Mouse (Mus musculus) liver, embryonic 12.5 days (tissue): ENCODE results near the gene Psmg1. TPM values are rescaled to one million over a fixed set of nuclear protein-coding genes. Genes with fewer than 3 reads are reported as not detected.
A peak's percentile ranks its signal among the peaks of the same experiment; 100 is the strongest.

Experiments used
- ATAC-seq: fragments of 200-750 bp; cut with Nextera tagmentation; 2 replicates; pipeline ENCODE4 v1.8.0; 2017; ENCODE audit warnings: moderate number of reproducible peaks, mild to moderate bottlenecking, moderate library complexity
- H3K27ac ChIP-seq: fragments of 300-500 bp; sonication (generic); 2 replicates; pipeline ENCODE4 v1.5.1; 2016; ENCODE audit warnings: mild to moderate bottlenecking
- H3K27me3 ChIP-seq: fragments of 300-500 bp; sonication (generic); replicated peaks from 2 replicates; pipeline ENCODE4 v1.6.1; 2016; ENCODE audit warnings: mild to moderate bottlenecking, moderate library complexity
- H3K36me3 ChIP-seq: fragments of 300-500 bp; sonication (generic); 2 replicates; pipeline ENCODE4 v1.6.1; 2016; ENCODE audit warnings: mild to moderate bottlenecking, moderate library complexity
- H3K4me1 ChIP-seq: fragments of 300-500 bp; sonication (generic); 2 replicates; pipeline ENCODE4 v1.6.1; 2016
- H3K4me2 ChIP-seq: fragments of 300-500 bp; sonication (generic); 2 replicates; pipeline ENCODE4 v1.6.1; 2016; ENCODE audit warnings: mild to moderate bottlenecking, moderate library complexity
- H3K4me3 ChIP-seq: fragments of 300-500 bp; sonication (generic); 2 replicates; pipeline ENCODE4 v1.5.1; 2016; ENCODE audit warnings: mild to moderate bottlenecking, moderate library complexity
- H3K9ac ChIP-seq: fragments of 300-500 bp; sonication (generic); 2 replicates; pipeline ENCODE4 v1.6.1; 2016; ENCODE audit warnings: mild to moderate bottlenecking, moderate library complexity
- H3K9me3 ChIP-seq: fragments of 300-500 bp; sonication (generic); replicated peaks from 2 replicates; pipeline ENCODE4 v1.6.1; 2016; ENCODE audit warnings: mild to moderate bottlenecking, moderate library complexity
- WGBS: fragments of 180-500 bp; shearing (Covaris S2); methylation state at CpG from one replicate; pipeline ENCODE4 v1.1.7; 2016; ENCODE audit not compliant: insufficient replicate concordance; 5-methylcytosine and 5-hydroxymethylcytosine counted together
- polyA plus RNA-seq: library from polyadenylated mRNA; unstranded; fragments of >200 nt; fragmentation: Nextera tagmentation; extraction: Ambion mirVana; gene quantifications from 2 replicates; pipeline ENCODE4 v1.2.1, GENCODE M21; 2016

The Psmg1 gene
- polyA plus RNA-seq, 1 experiment from 2014 or later = 81.8 TPM

DNA sequence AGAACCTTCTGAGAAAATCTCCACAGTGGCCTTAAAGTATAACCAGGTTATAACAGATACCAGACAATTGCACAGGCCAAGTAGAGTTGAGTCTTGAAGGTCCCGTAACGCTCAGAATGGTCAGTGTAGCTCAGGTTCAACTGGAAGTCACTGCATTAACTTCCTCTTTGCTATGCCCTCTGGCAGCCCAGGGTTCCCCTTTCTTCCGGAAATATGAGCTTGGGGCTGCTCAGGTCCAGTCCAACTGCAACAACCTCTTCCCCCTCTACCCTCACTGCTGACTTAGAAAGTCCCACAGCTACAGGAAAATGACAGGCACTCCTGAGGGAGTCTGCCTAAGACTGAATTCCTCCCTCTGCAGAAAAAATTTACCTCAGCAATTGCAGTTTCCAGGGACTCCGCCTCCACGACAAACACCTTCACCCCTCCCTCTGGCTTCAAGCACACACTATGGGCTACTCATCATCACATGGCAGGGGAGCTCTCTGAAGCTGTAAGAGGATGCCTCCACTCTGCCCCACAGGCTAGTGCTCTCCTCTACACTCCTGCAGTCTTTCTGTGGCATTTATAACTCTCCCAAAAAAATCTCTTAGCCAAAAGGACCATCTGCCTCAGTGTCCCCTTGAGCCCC is 34.9 kb downstream of the Psmg1 start:
- H3K27me3 ChIP-seq = no peaks in the 10 kb centered on the region
- 33% methylated on average over 5 of the region's 5 CpGs for WGBS
- H3K4me3 ChIP-seq = no peak overlapping the region
- H3K4me1 ChIP-seq = no peaks in the 10 kb centered on the region
- H3K9ac ChIP-seq = no peak overlapping the region
- H3K27ac ChIP-seq = no peak overlapping the region
- H3K4me2 ChIP-seq = no peak overlapping the region
- no peaks in the 10 kb centered on the region for H3K9me3 ChIP-seq
- ATAC-seq = no peak
- no peaks in the 10 kb centered on the region for H3K36me3 ChIP-seq

DNA sequence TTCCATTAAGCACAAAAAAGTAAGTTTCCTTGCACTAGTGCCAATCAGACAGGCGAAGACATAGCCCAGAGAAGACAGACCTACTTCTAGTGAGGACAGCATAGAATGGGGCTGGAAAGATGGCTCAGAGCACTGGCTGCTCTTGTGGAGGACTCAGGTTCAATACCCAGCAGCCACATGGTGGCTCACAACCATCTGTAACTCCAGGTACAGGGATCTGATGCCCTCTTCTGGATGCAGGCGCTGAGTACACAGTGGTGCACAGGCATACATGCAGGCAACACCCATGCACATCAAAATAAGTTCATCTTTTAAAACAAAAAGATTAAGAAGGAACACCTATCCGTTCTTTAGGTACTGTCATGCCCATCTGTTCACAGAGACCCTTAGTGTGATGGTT is 36.4 kb downstream of the Psmg1 start:
- H3K4me2 ChIP-seq = no peak overlapping the region
- H3K4me3 ChIP-seq = no peak overlapping the region
- H3K9ac ChIP-seq = no peak overlapping the region
- ATAC-seq = no peak
- 66% methylated on average over 3 of the region's 3 CpGs for WGBS
- no peaks in the 10 kb centered on the region for H3K36me3 ChIP-seq
- no peaks in the 10 kb centered on the region for H3K4me1 ChIP-seq
- H3K9me3 ChIP-seq = no peaks in the 10 kb centered on the region
- no peak overlapping the region for H3K27ac ChIP-seq
- H3K27me3 ChIP-seq = no peaks in the 10 kb centered on the region

- ATAC-seq = no peak
- Histone ChIP-seq H3K4me3 (no peak overlapping the region), H3K9ac (no peak overlapping the region), H3K4me1 (no peaks in the 10 kb centered on the region), H3K27me3 (no peaks in the 10 kb centered on the region), H3K36me3 (no peaks in the 10 kb centered on the region), H3K9me3 (no peaks in the 10 kb centered on the region), H3K27ac (no peak overlapping the region), H3K4me2 (no peak overlapping the region)
- 83% methylated on average over 4 of the region's 4 CpGs for WGBS
Observed at GRCm38 (mm10) chr16:95953159-95953650, 37.6 kb downstream of the Psmg1 start.

DNA sequence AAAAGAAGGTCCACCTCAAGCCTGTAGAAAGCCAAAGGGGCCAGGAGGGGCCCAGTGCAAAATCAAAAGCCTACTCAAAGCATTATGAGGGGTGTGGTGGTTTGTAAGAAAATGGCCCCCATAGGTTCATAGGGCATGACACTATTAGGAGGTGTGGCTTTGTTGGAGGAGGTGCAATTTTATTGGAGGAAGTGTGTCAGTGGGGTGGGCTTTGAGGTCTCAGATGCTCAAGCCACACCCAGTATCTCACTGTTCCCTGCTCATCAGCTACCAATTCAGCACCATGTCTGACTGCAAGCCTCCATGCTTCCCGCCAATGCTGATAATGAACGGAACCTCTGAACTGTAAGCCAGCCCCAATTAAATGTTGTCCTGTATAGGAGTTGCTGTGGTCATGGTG is 39.3 kb downstream of the Psmg1 start:
- 74% methylated on average over 2 of the region's 2 CpGs for WGBS
- Histone ChIP-seq H3K9me3 (no peaks in the 10 kb centered on the region), H3K9ac (no peak overlapping the region), H3K4me3 (no peak overlapping the region), H3K4me1 (no peaks in the 10 kb centered on the region), H3K27me3 (no peaks in the 10 kb centered on the region), H3K36me3 (no peaks in the 10 kb centered on the region), H3K4me2 (no peak overlapping the region), H3K27ac (no peak overlapping the region)
- ATAC-seq = no peak

- 24% methylated on average over 20 of the region's 20 CpGs for WGBS
- ATAC-seq = no peak
- Histone ChIP-seq H3K9ac (no peak overlapping the region), H3K4me3 (no peak overlapping the region), H3K4me2 (no peak overlapping the region), H3K27me3 (no peaks in the 10 kb centered on the region), H3K36me3 (no peaks in the 10 kb centered on the region), H3K9me3 (no peaks in the 10 kb centered on the region), H3K4me1 (no peaks in the 10 kb centered on the region), H3K27ac (no peak overlapping the region)
Observed at GRCm38 (mm10) chr16:95945389-95946311, 45.1 kb downstream of the Psmg1 start.

DNA sequence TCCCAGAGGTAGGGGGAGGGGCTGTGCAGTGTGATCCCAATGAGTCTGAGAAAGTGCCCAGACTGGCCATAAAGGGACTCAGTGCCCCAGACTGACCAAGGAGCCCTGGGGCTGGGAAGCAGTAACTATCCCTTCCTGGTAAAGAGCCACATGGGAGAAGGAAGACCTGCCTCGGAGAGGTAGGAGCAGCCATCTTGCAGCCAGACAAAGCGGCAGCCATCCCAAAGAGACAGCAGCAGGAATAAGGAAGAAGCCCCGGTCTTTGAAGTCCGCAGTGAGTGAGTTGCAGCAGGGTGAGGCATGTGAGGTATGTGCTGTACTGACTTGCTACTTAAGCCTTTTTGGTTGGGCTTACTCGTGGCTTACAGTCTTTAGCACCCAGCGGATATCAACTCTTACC is 47.6 kb downstream of the Psmg1 start:
- Histone ChIP-seq H3K9ac (no peak overlapping the region), H3K27ac (no peak overlapping the region), H3K27me3 (no peaks in the 10 kb centered on the region), H3K9me3 (no peaks in the 10 kb centered on the region), H3K4me1 (no peaks in the 10 kb centered on the region), H3K4me2 (no peak overlapping the region), H3K4me3 (no peak overlapping the region), H3K36me3 (no peaks in the 10 kb centered on the region)
- ATAC-seq = no peak
- 67% methylated on average over 6 of the region's 6 CpGs for WGBS

- Histone ChIP-seq H3K9ac (no peak overlapping the region), H3K4me1 (no peaks in the 10 kb centered on the region), H3K9me3 (peaks cover 10% of the 10 kb centered on the region; the same call in 1 of the 2 replicates), H3K4me3 (no peak overlapping the region), H3K27ac (no peak overlapping the region), H3K36me3 (no peaks in the 10 kb centered on the region), H3K27me3 (no peaks in the 10 kb centered on the region), H3K4me2 (no peak overlapping the region)
- ATAC-seq = no peak
- 66% methylated on average over 5 of the region's 5 CpGs for WGBS
Observed at GRCm38 (mm10) chr16:95941575-95941974, 49.2 kb downstream of the Psmg1 start.

DNA sequence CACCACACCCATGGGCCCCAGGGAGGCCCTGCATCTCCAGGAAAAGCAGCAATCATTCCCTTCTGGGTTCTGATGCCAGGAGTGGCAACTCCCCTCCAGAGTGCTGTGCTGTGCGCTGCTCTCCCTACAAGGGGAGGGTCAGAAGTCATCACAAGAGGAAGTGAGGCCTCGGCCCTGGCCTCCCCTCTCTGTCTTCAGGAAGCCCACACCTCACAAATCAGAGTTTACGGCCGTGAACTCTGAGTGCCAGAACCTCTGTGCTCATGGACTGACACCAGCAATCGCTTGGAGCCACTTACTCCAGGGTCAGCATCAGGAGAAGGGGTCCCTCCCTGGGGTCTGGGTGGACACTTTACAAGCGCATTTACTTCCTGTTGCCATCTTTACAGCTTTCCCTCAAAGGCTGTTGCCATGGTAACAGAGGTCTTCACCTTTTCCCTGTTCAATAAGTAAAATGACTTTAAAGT is 55.2 kb downstream of the Psmg1 start:
- Histone ChIP-seq H3K9me3 (peaks cover 10% of the 10 kb centered on the region; the same call in 1 of the 2 replicates), H3K4me1 (no peaks in the 10 kb centered on the region), H3K36me3 (no peaks in the 10 kb centered on the region), H3K9ac (no peak overlapping the region), H3K4me2 (no peak overlapping the region), H3K27ac (no peak overlapping the region), H3K27me3 (no peaks in the 10 kb centered on the region), H3K4me3 (no peak overlapping the region)
- peak; percentile 37; the same call in 1 of the 2 replicates for ATAC-seq
- 27% methylated on average over 6 of the region's 6 CpGs for WGBS

DNA sequence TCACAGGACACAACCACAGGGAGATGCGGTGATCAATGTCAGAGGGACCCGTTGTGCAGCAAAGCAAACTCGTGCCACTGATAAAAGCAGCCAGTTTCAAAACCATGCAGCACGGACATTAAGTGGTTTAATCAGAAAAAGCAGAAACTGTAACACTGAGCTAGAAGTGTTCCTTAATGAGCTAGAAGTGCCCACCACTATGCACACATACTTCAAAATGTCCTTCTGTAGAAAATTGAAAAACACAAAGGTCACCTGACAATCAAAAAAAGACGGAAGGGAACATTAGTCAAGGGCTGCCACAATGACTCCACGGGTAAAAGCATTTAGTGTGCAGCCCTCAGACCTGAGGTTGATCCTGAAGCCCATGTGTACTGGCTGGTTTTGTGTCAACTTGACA is 57.9 kb downstream of the Psmg1 start:
- no peak overlapping the region for H3K27ac ChIP-seq
- peaks cover 14% of the 10 kb centered on the region for H3K4me1 ChIP-seq
- H3K27me3 ChIP-seq = no peaks in the 10 kb centered on the region
- H3K9ac ChIP-seq = no peak overlapping the region
- H3K36me3 ChIP-seq = no peaks in the 10 kb centered on the region
- no peak for ATAC-seq
- H3K4me3 ChIP-seq = no peak overlapping the region
- peaks cover 7% of the 10 kb centered on the region; the same call in 1 of the 2 replicates for H3K9me3 ChIP-seq
- H3K4me2 ChIP-seq = no peak overlapping the region
- WGBS = 38% methylated on average over 6 of the region's 6 CpGs

- Histone ChIP-seq H3K9me3 (no peaks in the 10 kb centered on the region), H3K36me3 (no peaks in the 10 kb centered on the region), H3K27me3 (no peaks in the 10 kb centered on the region), H3K4me2 (no peak overlapping the region), H3K27ac (no peak overlapping the region), H3K4me3 (no peak overlapping the region), H3K9ac (no peak overlapping the region), H3K4me1 (peaks cover 14% of the 10 kb centered on the region)
- 51% methylated on average over 12 of the region's 12 CpGs for WGBS
- ATAC-seq = no peak
Observed at GRCm38 (mm10) chr16:95931509-95931908, 59.3 kb downstream of the Psmg1 start.
